ENCODE assay signal across 8 mouse cellular contexts in genomic region chr8:94857346-94858173, GRCm38 (mm10). TPM values are rescaled to one million over a fixed set of nuclear protein-coding genes. Genes with fewer than 3 reads are reported as not detected.
DNase-seq lines count a peak whose midpoint lies in the region; ATAC-seq and TF ChIP-seq lines count a peak whose summit lies in the region.

TSS of gene Polr2c (plus strand) at chr8:94857450.

- CTCF ChIA-PET in Patski (lab: Charles Lee): interaction anchor here (0.8 kb wide), 1 partner anchor 10 kb away, joined by 3 read pairs; no protein-coding TSS in a partner anchor

- in situ Hi-C loops in Patski (cut with MboI; ENCODE audit: low pct_unique_long_range_greater_than_20kb): no loop called here

- peaks cover 14% of the 10 kb centered on the region for H3K4me1 ChIP-seq in hindbrain, embryonic 14.5 days (replicated peaks; ENCODE audit: control insufficient read depth, insufficient read depth, low read length)

- under 1% methylated on average over 66 of the region's 68 CpGs for WGBS in hindbrain, embryonic 14.5 days

- peak within 1 kb of the TSS; percentile 92 for H3K4me2 ChIP-seq in hindbrain, embryonic 14.5 days (replicated peaks)

- no peaks in the 10 kb centered on the region for H3K9me3 ChIP-seq in hindbrain, embryonic 14.5 days (ENCODE audit: control insufficient read depth, low read length)

- POLR2A ChIA-PET in Patski (lab: Charles Lee): interaction anchor here (0.6 kb wide), 1 partner anchor 8 kb away, joined by 3 read pairs; no protein-coding TSS in a partner anchor

- TF ChIP-seq CTCF in Patski (IDR thresholded peaks at IDR 0.05): no peak

- DNase-seq in Patski (ENCODE audit: low read depth, low spot score): no peak
- DNase-seq in cerebellum, postnatal 25 days: peak; percentile 96 to 97
- peak; percentile 92 to 93 for DNase-seq in frontal cortex, postnatal 36 days (ENCODE audit: low spot score in 2 of 2)
- DNase-seq in hindbrain, embryonic 14.5 days (ENCODE audit: low spot score): peak; percentile 94
- DNase-seq in layer of hippocampus, postnatal 36 days: peak; percentile 91 to 92
- peak; percentile 89 for DNase-seq in lung, postnatal 25 days (ENCODE audit: low spot score)
- peak; percentile 67 for DNase-seq in retina, adult 2 months (ENCODE audit: low read depth, low spot score)
- DNase-seq in thymus, postnatal 25 days: peak; percentile 93

- H3K9ac ChIP-seq in hindbrain, embryonic 14.5 days: peak within 1 kb of the TSS; percentile 87

- peak within 1 kb of the TSS; percentile 77 for H3K27ac ChIP-seq in hindbrain, embryonic 14.5 days

- H3K27me3 ChIP-seq in Patski: no peaks in the 10 kb centered on the region
- no peaks in the 10 kb centered on the region for H3K27me3 ChIP-seq in hindbrain, embryonic 14.5 days (ENCODE audit: control insufficient read depth, insufficient read depth, low read length)

- H3K4me3 ChIP-seq in hindbrain, embryonic 14.5 days (replicated peaks; ENCODE audit: low read length): peak within 1 kb of the TSS; percentile 91

- peaks cover 52% of the 10 kb centered on the region for H3K36me3 ChIP-seq in hindbrain, embryonic 14.5 days (replicated peaks; ENCODE audit: control insufficient read depth, insufficient read depth)

- peak; percentile 51 for ATAC-seq in Patski
- ATAC-seq in hindbrain, embryonic 14.5 days (ENCODE audit: low FRiP score): peak; percentile 85

RNA-seq across cellular contexts. Expression of gene Polr2c, which starts in this region (rescaled TPM):
- polyA plus RNA-seq in Patski (2021): 110 TPM
- 111 TPM in 2 replicates for polyA plus RNA-seq in hindbrain, embryonic 14.5 days (2014; fragmentation: Nextera tagmentation; extraction: Ambion mirVana)
- total RNA-seq in layer of hippocampus, postnatal 36 days (2021): 10 to 100 TPM; 62.4 to 71.5 TPM
